Mouse (Mus musculus) embryonic fibroblast, embryonic 13.5 days (primary cell): ENCODE results near the gene E2f8.

ENCODE experiments used
- CTCF ChIP-seq: IDR thresholded peaks from 2 replicates; pipeline ENCODE4 v1.5.1; 2011; ENCODE audit warnings: mild to moderate bottlenecking, control low read depth, low read length, moderate library complexity, borderline replicate concordance; ENCODE audit not compliant: insufficient read depth
- POLR2A ChIP-seq: IDR thresholded peaks from 2 replicates; pipeline ENCODE4 v1.6.1; 2011; ENCODE audit warnings: low read depth, mild to moderate bottlenecking, control low read depth, low read length, moderate library complexity

- no peak for TF ChIP-seq POLR2A
- TF ChIP-seq CTCF = no peak
Observed at GRCm38 (mm10) chr7:48824671-48825070, 56.7 kb downstream of the E2f8 start.
